Mouse (Mus musculus) spleen, embryonic (tissue): ENCODE measurements around the gene Lrmda.

ENCODE experiments used
- CTCF ChIA-PET: fragments of 350-600 bp; sonication (Branson Sonifier 250); formaldehyde crosslinking; loops from one replicate; lab custom pipeline; 2022; lab: Charles Lee

Gene Lrmda

DNA sequence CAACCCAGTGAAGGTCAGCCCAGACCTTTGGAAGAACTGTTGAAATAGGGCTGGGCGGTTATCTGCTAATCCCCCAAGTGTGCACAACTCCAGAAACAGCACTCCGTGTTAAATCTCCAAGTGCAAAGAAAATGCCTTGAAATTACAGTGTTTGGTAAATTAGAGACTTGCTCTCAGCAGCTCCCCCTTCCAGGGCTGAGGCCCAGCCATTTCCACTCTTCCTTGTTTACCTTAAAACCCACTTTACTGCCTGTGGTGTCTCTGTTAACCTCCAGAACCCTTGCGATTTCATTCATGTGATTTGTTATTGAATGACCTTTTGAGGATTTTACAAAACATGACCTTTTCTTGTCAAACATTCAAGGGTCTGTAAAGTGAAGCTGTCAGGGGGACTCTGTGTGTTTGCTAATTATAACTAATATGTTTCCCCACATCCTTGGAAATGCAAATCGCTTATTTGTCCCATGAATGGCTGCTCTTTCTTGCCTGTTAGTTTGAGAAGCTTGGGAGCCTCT is 136.1 kb downstream of the Lrmda start:
- CTCF ChIA-PET = no interaction called here

DNA sequence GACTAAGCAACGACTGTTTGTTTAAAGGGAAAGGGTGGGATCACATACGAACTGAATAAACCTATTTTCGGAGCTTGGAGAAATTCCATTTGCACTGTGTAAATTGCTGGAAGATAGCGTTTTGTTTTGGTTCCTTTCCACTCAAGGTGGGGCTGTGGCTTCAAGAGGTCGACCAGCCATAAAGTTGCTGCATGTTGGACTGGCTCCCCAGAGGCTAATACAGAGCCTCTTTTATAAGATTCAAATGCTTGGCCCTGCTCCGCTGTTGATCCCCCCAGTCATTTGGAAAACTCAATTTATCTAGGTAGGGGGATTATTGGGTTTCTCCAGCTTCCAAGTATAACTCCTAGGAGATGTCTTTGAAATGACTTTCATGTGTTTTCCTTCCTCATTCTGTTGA is 137.5 kb downstream of the Lrmda start:
- CTCF ChIA-PET = no interaction called here

DNA sequence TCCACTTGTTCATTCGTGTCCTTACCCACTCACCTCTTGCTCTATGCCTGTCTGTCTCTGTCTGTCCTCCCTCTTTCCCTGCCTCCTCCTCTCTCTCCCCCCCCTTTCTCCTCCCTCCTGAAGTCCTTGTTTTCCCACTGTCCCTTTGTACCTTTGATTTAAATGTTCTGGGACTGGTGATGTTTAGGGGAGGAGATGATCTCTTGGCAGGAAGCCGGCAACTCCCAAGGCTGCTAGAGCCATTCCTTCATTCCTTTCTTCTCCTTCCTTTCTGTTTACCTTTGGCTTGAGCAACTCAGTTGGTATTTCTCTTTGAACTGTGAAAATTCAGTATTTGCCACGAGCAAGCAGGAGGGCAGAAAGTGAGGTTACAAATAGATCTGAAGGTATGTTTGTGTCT is 141.9 kb downstream of the Lrmda start:
- CTCF ChIA-PET = no interaction called here

DNA sequence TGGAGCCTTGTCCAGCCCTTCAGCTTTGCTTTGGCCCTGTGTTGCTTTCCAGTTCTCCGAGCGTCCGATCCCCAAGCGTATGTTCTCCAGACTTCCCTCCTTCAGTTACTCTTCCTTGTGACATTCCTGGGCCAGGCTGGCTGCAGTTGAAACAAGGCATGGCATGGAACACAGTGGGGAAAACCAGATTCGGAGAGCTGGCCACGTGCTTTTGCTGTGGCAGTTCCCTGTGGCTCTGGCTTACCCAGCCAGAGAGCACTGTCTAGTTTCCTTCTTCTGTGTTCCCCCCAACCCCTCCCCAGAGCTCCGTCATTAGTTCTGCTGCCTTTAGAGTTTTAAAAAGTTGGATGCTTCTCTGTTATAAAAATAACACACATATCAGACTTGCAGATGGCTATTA is 147.8 kb downstream of the Lrmda start:
- CTCF ChIA-PET = no interaction called here

DNA sequence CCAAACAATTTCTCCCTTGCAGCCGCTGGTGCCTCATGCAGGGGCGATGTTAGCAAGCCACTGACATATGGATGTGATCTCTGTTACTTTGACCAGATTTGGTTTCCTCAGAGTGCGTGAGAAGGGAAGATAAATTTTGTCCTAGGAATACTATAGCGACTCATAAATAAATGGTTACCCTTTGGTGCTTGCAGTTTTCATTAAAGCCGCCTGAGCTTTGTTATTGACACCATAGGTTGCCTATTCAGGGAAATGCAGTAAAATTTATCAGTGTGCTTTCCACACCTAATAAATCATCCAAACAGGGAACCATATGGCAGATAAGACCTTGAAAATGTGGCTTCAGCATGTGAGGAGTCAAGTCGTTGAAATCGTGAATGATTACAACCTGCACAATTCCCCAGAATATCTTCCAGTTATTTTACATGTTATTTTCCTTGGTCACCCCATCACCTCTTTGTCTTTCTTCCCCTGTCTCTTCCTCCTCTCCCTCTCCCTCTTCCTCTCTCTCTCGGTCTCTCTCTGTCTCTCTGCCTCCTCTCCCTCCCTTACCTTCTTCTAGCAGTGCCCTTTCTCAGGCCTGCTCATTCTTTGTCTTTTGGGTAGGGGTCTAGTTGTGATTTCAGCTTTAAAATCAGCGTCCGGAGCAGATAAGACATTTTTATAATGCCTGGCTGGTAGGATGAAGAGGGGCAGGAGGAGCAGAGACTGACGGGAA is 148.7 kb downstream of the Lrmda start:
- CTCF ChIA-PET = no interaction called here

DNA sequence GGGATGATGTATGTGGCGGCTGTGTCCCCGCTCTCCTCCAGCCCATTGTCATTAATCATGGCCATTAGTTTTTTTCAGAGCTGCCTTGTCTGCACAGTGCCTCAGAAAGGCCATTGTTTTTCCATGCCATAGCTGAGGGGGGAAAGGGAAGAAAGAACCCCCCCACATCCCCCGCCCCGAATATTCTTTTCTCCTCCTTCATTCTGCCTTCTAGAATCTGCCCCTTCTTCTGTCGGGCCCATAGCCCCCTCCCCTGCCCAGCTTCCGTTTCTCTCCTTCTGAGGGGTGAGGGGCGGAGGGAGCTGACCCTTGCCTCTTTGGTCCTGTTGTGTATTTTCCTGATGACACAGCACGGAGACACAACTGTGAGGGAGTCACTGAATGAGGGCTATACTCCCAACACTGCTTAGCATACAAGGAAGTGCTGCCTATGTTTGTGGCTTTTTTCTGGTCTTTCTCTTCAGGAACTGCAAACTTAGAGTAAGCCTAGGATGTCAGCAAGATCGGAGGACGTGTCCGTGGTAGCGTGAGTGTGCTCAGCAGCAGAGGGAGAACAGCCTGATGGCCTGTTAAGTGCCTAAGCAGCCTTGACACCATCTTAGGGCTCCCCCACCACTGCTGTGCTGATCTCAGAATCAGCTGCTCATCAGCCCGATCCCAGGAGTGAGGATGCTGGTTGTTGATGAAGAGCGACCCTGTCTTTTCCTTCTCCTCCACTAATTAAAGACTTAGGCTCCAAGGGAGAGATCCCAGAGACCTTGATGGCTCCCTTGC is 149.5 kb downstream of the Lrmda start:
- CTCF ChIA-PET = no interaction called here

DNA sequence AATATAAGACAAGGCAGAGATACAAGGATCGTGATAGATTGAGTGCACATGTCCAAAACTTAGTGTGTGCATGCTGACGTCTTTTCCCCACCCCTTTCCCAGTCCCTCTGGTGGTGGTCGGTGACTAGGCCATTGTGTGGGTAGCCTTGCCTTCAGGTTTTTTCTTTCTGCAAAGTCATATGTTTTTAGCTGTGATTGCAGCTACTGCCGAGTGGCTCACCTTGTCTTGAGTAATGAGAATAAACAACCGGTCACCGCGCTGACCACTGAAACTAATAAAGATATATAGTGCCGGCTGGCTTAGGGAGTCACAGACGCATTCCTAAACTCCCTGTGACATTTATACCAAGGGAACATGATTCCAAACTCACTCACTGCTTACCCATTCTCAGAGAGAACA is 155.2 kb downstream of the Lrmda start:
- CTCF ChIA-PET = no interaction called here

DNA sequence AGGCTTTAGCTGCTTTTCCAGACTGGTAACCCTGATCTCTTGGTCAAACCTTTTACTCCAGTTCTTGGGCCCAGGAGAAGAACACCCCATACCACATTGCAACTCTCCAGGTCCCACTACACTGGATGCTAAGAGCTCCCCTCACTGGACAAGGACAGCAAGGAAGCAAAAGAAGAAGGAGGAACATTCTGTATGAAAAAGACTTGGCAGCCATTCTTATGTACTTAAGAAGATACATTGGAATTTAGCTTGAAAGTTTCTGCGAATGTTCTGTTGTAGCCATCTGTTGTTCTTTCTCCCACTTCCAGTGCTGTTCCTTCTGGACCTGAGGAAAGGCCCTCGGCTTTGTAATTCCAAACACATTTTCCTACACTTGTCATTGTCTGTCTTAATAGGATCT is 160.2 kb downstream of the Lrmda start:
- CTCF ChIA-PET = no interaction called here

DNA sequence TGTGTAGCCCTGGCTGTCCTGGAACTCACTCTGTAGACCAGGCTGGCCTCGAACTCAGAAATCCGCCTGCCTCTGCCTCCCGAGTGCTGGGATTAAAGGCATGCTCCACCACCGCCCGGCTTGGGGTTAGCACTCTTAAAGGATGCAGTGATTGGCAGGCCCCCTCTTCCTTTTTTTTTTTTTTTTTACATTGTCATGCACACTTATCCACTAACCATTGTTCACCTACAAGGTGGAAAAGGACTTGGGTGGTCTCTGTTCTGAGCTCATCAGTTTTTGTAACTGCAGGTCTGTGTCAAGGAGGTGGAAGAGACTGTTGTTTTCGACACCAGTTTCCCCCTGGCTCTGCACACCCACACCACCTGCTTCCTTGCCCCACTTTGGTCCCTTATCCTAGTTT is 162.0 kb downstream of the Lrmda start:
- CTCF ChIA-PET = no interaction called here

DNA sequence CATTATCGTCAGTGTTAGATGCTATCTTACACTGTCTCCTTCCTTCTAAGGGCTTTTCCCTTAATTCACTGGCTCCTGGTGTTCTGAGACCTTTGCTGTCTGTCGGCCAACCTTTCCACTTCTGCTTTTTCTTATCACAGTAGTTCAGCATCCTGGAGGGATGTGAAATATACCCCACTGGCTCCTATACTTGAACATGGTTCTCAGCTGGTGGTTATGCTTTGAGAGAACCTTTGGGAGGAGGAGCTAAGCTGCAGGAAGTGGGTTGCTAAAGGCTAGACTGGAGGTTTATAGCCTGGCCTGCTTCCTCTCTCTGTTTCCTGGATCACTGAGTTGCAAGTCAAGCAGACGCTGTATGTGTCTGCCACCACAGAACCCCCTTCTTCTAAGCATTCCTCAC is 163.7 kb downstream of the Lrmda start:
- CTCF ChIA-PET = no interaction called here

DNA sequence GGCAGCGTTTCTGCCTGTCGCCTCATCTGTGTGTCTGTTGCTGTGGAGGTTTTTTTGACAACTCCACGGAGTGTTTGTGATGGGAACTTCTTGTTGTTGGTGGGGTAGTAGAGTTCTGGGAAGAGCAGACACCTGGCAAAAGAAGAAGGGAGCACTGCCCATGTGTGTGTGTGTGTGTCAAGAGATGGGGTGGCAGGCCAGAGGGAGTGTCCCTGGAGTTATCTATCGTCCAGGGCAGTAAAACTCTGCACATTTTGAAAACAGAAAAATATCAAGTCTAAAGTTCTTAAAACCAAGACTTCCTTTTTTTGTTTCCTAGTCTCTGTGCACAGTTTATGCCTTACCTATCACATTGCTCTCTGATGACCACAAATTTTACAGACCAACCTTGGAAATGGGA is 165.9 kb downstream of the Lrmda start:
- CTCF ChIA-PET = no interaction called here

DNA sequence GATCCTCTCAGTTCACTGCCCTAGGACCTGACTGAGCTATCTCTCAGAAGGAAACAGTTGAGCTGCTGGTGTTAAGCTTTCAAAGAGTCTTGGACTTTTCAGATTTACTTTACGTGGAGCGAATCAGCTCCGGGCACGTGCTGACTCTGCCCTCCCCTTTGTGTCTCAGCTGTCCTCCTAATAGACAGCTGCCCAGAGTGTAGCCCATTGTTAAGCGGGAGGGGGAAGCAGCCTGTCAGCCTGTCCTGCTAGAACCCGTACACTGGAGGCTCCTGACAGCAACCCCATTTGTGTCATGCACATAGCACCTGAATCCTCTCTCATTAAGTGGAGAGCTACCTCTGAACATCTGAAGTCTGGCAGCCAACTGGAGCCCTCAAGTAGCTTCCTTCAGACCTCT is 170.6 kb downstream of the Lrmda start:
- CTCF ChIA-PET = no interaction called here

DNA sequence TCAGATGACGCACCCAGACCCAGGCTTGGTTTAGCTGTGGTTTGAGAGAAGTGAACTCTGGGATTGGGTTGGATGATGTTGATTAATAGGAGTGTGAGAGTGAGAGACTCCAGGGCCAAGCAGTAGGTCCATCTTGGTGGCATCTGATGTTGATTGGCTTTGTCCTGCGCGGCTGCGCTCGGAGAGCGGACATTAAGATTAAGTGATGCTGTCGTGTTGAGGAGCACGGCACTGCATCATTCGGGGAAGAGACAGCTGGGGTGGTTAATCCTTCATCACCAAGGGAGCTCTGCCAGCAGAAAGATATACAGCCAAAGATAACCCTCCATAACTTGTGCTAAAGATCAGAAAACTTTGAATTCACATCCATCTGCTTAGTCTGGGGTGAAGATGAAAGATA is 172.7 kb downstream of the Lrmda start:
- CTCF ChIA-PET = no interaction called here

DNA sequence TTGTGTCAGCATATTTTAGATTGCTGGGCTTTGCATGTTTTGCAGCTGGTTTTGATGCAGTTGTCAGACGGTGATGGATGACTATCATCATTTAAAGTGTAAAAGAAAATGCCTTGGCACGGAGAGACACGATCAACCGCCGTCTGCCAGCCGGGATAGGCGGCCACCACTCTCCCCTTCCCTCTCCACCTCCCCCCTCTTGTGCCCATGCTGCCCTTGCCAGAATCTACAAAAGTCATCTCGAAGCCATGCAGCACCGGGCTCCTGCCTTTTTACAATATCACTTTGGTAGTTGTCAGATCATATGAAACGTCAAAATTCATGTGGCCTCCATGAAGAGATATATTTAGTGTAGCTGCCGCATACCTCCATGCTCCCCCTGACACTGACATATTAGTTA is 178.5 kb downstream of the Lrmda start:
- CTCF ChIA-PET = no interaction called here

DNA sequence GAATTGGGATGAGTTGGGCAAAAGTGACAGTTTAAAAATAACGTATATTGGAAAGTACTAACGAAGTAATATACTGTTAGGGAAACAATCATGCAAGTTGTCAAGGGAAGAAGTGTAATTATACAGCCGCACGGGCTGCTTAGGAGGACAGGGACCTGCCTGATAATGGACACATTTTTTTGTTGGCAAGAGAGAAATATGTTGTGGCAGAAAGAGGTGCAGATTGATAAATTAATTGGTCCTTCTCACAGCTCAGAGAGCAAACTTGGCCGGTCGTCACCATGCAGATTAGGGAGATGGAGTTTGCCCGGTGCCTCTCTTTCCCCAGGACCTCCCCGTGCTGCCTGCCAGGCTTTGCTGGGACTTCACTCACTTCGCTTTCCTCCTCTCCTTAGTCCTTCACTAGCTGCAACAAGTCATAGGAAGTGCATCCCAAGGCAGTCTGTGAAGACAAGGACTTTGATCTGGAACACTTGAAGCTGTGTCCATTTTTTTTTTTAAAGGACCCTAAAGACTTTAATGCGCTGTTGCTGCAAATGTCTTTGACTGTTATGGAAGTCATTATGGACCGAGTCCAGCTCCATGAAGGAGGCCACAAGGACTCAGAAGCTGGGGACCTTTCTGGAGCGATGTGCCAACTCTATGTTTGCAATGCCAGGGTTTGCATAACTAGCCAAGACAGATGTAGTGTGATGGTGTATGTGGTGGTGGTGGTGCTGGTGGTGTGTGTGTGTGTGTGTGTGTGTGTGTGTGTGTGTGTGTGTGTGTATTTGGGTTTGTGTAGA is 179.3 kb downstream of the Lrmda start:
- CTCF ChIA-PET = interaction anchor here (0.7 kb wide), 1 partner anchor 112 kb away, joined by 3 read pairs; no protein-coding TSS in a partner anchor

DNA sequence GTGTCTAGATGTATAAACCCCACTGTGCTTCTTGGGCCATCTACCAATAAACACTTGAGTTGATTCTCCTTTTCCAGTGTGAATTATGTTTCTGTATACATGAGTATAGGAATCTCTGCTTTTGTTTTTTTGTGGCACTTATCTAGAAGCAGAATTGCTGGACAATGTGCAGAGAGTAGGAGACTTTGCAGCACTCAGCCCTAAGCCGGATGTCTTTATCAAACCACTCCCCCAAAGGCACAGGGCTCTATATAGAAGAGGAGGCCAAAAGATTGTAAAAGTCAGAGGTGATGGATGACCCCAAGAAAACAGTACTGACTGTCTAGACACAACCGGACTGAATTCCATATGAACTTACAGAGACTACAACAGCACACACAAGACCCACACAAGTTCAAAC is 182.2 kb downstream of the Lrmda start:
- CTCF ChIA-PET = no interaction called here

DNA sequence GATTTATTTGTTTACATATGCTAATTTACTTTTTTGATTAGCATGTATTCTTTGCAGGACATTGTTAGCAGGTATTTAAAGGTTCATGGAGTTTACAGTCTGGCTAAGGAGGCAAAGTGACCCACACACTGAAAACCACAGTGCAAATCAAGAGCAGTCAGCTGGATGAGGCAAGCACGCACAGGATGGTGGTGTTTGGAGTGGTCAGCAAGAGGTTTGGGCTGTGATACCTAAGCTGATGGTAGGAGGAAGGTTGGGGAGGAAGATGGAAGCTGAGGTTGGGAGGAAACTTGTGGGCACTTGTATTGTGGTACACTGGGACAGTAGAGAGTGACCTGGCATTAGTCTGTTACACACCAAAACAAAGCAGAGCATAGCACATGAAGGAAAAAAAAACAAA is 191.1 kb downstream of the Lrmda start:
- CTCF ChIA-PET = no interaction called here

DNA sequence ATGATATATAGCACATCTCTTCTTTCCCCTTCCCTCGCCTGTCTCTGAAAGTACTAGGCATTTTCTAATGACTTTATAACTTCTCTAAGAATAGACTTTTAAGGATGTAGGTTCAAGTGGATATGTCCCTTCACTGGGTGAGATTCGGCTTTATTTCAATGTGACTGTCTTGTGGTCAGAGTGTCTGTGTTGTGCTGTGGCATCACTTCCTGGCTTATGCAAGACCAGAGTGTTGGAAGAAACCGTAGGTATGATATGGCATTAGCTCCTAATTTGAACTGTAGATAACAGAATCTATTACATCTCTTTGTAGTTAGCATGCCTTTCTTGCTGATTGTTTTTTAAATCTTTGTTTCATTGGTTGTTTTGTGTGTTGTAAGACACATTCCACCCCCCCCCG is 198.7 kb downstream of the Lrmda start:
- CTCF ChIA-PET = no interaction called here

DNA sequence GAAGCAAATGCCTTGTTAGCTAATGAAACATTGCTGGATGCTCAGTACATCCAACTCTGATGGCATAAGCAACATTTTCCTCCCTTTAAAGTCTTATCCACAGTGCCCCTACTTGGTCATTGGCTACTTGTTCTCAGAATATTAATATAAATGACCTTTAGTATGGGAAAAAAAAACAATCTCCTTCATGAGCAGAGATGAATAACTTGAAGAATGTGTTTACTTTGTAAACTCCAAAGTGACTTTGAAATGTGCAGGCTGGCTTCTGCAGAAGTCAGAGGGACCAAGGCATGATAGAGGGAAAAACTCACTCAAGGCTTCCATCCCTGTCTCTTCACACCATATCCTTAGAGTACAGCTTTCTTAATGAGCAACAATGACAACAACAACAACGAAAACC is 202.5 kb downstream of the Lrmda start:
- CTCF ChIA-PET = no interaction called here

DNA sequence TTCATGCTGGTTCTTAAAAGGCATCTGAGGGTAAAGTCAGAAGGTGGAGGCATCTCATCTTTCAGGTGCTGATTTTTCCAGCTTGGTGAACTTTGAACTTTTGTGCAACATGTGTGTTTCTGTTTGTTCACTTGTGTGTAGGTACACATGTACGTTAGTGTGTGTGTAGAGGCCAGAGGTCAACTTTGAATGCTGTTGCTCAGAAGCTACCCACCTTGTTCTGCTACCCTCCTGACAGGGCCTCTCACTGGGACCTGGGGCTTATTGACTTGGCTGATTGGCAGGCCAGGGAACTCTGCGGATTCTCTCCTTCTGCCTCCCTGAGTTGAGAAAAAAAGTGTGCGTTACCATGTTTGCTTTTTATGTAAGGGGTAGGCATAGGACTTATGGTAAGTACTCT is 203.1 kb downstream of the Lrmda start:
- CTCF ChIA-PET = no interaction called here

DNA sequence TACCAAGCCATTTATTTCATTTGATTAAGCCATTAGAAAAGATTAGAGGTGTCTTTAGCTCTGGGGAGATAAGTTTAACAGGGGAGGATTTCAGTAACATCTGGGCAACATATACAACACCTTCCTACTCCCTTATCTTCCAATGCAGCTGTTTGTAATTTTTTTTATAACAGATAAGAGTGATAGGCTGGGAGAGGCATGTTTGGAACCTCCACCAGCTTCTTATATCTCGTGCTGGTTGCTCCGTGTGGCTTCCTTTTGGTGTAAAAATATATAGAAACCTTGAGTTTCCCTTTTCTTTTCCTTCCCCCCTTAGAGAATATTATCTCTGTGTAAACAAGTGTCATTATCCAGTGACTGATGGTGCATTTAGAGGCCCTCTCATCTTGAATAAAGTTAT is 206.7 kb downstream of the Lrmda start:
- CTCF ChIA-PET = no interaction called here

DNA sequence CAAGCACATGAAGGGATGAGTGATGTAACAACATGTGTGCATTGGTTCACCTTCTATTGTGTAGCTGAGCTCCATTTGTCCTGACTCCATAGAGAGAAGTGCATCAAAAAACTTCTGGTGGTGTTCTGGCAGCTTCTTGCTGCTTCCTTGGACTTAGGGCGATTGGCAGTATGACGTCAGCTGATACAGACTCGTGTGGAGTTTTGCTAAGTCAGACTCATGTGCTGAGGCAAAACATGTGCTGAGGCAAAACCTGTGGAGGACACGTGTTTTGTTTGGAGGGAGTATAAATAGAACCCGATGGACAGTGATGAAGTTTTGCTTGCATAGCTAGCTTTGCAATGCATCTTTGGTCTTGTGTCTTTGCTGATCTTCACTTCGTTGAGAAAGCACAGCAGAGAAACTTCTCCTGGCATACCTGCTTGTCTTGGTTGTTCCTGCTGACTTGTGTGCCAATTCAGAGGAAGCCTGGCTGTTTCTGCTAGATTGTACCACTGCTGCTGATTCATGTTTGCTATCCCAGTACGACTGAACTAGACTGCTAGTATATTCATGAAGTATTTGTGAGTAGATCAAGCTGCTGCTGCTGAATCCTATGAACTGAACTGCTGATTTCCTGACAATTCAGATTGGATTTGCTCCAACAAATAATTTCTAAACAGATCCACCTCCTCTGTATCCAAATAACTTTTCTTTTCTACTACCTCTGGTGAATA is 208.9 kb downstream of the Lrmda start:
- CTCF ChIA-PET = no interaction called here
